Mouse (Mus musculus): ENCODE results near the gene Gm29094. TPM values are rescaled to one million over a fixed set of nuclear protein-coding genes. Genes with fewer than 3 reads are reported as not detected.
"Not testable (repeated sequence)": the region's sequence is repeated elsewhere in the genome, so short reads cannot be mapped to it uniquely, and the experiment has no call there.

Gm29094 gene
- total RNA-seq, 2 experiments from 2014 or later = not detected

- TF ChIP-seq CTCF (IDR thresholded peaks at IDR 0.05) = peak; percentile 27
- DNase-seq (ENCODE audit: extremely low spot score in 1 of 2, low spot score in 2 of 2) = peak in 1 of 2 experiments; percentile 43
- intact Hi-C loops (cut with DNase I); H3K4me3 ChIP-seq; H3K27ac ChIP-seq: not testable (repeated sequence)
These were observed 13.2 kb downstream of the Gm29094 start for GRCm38 (mm10) chr9:89212428-89212827.

DNA sequence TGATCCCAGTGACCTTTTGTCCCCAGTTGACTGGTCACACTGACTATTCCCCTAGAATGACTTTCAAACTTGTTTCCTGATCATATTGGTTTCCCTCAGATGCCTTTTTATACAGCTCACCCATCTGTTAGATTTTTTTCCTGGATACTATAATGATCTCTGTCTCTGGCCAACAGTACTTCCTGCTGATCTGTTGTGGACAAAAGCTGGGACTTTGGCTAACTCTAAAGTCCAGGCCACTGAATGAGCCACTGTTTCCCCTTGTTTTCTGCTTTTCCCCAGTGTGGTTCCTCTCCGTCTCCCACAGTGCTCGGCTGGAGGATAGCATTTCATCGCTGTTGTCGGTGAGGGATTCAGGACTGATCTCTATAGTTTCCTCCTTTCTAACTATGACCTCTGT, 19.0 kb downstream of the Gm29094 start:
- intact Hi-C loops (cut with DNase I); H3K4me3 ChIP-seq; H3K27ac ChIP-seq; DNase-seq (ENCODE audit: extremely low spot score in 1 of 2, low spot score in 2 of 2): not testable (repeated sequence)

DNA sequence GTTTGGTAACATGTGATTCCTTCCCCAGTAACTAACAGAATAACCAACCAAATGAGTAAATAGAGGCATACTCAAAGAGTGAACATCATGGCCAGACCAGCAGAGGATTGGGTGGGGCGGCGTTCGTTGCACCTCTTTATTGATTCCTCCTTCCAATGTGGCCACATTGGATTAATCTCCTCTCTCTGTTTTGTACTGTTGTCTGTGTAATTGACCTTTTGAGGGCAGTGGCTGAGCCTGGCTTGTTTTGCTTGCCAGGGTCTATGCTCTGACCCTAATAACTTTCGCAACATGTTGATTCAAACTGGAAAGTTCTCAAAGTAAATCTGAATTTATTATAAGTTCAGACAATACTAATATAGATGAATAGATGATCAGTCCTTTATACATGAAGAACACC, 20.5 kb downstream of the Gm29094 start:
- not testable (repeated sequence) for H3K27ac ChIP-seq; DNase-seq (ENCODE audit: extremely low spot score in 1 of 2, low spot score in 2 of 2)
- intact Hi-C loops (cut with DNase I) = loop anchor here (1.0 kb wide), 1 partner anchor 510 kb away; no protein-coding TSS in a partner anchor

GRCm38 (mm10) chr9:89220704-89221287, 21.6 kb downstream of the Gm29094 start:
- H3K27ac ChIP-seq; intact Hi-C loops (cut with DNase I); H3K4me3 ChIP-seq; DNase-seq (ENCODE audit: extremely low spot score in 1 of 2, low spot score in 2 of 2): not testable (repeated sequence)

More for the DNA sequence above, 20.5 kb downstream of the Gm29094 start:
- H3K4me3 ChIP-seq = not testable (repeated sequence)

- intact Hi-C loops (cut with DNase I) = loop anchor here (2.0 kb wide), 1 partner anchor 449 kb away; no protein-coding TSS in a partner anchor
- peak; percentile 65 for TF ChIP-seq CTCF (IDR thresholded peaks at IDR 0.05)
- H3K4me3 ChIP-seq = no peak overlapping the region
- DNase-seq (ENCODE audit: extremely low spot score in 1 of 2, low spot score in 2 of 2) = peak; percentile 37 to 44
- H3K27ac ChIP-seq = no peak overlapping the region
These were observed 26.9 kb downstream of the Gm29094 start for GRCm38 (mm10) chr9:89226071-89226470.

GRCm38 (mm10) chr9:89228122-89228521, 28.9 kb downstream of the Gm29094 start:
- no peak for TF ChIP-seq CTCF (IDR thresholded peaks at IDR 0.05)
- no peak overlapping the region for H3K27ac ChIP-seq
- no peak for DNase-seq (ENCODE audit: extremely low spot score in 1 of 2, low spot score in 2 of 2)
- intact Hi-C loops (cut with DNase I) = no loop called here
- no peak overlapping the region for H3K4me3 ChIP-seq

GRCm38 (mm10) chr9:89230897-89231497, 31.8 kb downstream of the Gm29094 start:
- TF ChIP-seq CTCF (IDR thresholded peaks at IDR 0.05) = peak; percentile 54
- intact Hi-C loops (cut with DNase I); H3K4me3 ChIP-seq; H3K27ac ChIP-seq: not testable (repeated sequence)
- peak; percentile 46 to 54 for DNase-seq (ENCODE audit: extremely low spot score in 1 of 2, low spot score in 2 of 2)

DNA sequence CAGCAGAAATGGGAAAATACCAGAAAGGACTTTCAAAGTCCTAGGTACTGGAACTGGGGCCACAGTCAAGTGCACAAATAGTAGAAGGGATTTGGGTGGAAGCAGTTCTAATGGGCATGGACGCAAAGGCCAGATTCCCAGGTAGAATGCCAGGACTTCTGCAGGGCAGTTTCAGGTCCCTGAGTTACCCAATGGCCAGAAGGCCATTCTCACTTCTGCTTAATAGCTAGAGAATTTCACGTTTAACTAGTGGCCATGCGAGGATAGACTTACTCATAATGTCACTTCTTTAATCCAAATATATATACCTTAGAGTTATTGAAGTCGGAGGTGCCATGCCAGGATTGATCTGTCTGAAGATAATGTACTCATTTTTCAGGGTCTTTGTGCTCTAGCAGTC, 38.0 kb downstream of the Gm29094 start:
- intact Hi-C loops (cut with DNase I); DNase-seq (ENCODE audit: extremely low spot score in 1 of 2, low spot score in 2 of 2); H3K4me3 ChIP-seq; H3K27ac ChIP-seq: not testable (repeated sequence)

DNA sequence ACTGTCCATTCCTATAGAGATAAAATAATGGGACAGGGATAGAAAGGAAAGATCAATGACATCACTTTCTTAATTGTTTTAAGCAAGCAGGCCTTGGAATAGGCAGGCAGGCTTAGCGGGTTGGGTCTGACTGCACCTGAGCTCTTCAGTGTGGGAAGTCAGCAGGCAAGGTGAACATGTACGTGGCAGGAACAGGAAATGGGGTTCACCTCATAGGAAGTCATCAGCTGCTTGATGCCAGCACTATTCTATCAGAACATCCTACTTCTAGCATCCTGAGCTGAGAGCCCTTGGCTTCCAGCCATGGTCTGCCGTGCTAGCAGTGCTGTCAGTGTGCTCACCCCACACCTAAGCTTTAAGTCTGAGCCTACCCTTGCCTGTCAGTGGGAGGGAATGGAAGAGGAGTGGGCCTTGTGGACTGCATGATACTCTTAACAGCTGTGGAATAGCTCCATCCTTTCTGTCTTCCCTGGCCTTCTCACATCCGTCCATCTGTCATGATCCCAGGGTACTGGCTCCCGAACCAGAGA, 39.9 kb downstream of the Gm29094 start:
- intact Hi-C loops (cut with DNase I) = not testable (repeated sequence)

DNA sequence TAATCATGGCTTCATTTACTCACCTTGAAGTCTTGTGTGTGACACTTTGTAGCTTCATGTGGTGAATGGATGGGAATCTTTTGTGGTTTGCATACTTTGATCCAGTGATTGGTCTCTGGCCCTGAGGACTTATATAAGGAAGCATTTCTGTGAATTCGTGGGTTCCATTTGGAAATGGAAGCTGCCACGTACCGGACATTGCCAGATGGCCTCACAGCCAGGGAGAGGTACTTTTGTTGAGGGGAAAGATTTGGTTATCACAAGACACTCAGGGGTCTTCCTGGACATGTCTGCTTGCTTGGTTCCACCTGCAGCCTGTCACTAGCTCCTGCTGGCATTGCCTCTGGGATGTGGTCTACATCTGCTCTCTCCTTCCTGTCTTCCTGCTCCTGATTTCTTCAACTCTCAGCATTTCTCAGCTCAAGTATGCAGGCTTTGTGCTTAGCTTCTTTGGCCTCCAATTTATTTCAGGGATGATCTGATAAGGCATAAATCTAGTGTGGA, 41.4 kb downstream of the Gm29094 start:
- H3K4me3 ChIP-seq; H3K27ac ChIP-seq; intact Hi-C loops (cut with DNase I); DNase-seq (ENCODE audit: extremely low spot score in 1 of 2, low spot score in 2 of 2): not testable (repeated sequence)

More for the DNA sequence above, 39.9 kb downstream of the Gm29094 start:
- H3K4me3 ChIP-seq; DNase-seq (ENCODE audit: extremely low spot score in 1 of 2, low spot score in 2 of 2); H3K27ac ChIP-seq: not testable (repeated sequence)

- TF ChIP-seq CTCF (IDR thresholded peaks at IDR 0.05) = no peak
These were observed 54.2 kb downstream of the Gm29094 start for GRCm38 (mm10) chr9:89253400-89253799.

GRCm38 (mm10) chr9:89256556-89257335, 57.6 kb downstream of the Gm29094 start:
- intact Hi-C loops (cut with DNase I) = no loop called here
- DNase-seq (ENCODE audit: extremely low spot score in 1 of 2, low spot score in 2 of 2) = no peak
- Histone ChIP-seq H3K27ac (no peak overlapping the region), H3K4me3 (no peak overlapping the region)
- no peak for TF ChIP-seq CTCF (IDR thresholded peaks at IDR 0.05)

More at GRCm38 (mm10) chr9:89253400-89253799, 54.2 kb downstream of the Gm29094 start:
- Histone ChIP-seq H3K27ac (no peak overlapping the region), H3K4me3 (no peak overlapping the region)
- intact Hi-C loops (cut with DNase I) = no loop called here
- DNase-seq (ENCODE audit: extremely low spot score in 1 of 2, low spot score in 2 of 2) = no peak

Measured in left cerebral cortex, adult 2 months (tissue).